Mouse (Mus musculus): ENCODE measurements around the gene Sobp.

The Sobp gene

GRCm38 (mm10) chr10:43174326-43175155, at the start of gene Sobp, which contains the start of gene 9030612E09Rik:
TSS of gene Sobp (minus strand) at chr10:43174530.
TSS of gene 9030612E09Rik (plus strand) at chr10:43174704.
- peak; percentile 78 to 82 for DNase-seq (ENCODE audit: low spot score in 2 of 2)

DNA sequence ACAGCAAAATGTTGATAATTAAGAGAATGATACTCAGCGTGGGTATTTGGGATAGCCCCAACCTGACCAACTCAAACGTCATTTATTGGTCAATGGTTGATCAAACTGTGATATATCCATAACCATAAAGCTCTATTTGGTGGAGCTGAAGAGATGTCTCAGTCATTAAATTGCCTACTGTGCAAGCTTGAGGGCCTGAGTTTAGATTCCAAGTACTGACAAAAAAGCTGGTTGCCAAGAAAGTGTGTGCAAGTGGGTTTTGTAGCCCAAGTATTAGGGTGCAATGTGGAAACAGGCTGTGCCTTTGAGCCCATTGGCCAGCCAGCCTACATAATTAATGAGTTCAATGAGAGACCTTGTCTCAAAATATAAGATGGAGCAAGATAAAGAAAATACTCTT, 49.1 kb upstream of the Sobp start:
- no peak for DNase-seq (ENCODE audit: low spot score in 2 of 2)

- DNase-seq (ENCODE audit: low spot score in 2 of 2) = no peak
These were observed 47.3 kb upstream of the Sobp start for GRCm38 (mm10) chr10:43221659-43222058.

DNA sequence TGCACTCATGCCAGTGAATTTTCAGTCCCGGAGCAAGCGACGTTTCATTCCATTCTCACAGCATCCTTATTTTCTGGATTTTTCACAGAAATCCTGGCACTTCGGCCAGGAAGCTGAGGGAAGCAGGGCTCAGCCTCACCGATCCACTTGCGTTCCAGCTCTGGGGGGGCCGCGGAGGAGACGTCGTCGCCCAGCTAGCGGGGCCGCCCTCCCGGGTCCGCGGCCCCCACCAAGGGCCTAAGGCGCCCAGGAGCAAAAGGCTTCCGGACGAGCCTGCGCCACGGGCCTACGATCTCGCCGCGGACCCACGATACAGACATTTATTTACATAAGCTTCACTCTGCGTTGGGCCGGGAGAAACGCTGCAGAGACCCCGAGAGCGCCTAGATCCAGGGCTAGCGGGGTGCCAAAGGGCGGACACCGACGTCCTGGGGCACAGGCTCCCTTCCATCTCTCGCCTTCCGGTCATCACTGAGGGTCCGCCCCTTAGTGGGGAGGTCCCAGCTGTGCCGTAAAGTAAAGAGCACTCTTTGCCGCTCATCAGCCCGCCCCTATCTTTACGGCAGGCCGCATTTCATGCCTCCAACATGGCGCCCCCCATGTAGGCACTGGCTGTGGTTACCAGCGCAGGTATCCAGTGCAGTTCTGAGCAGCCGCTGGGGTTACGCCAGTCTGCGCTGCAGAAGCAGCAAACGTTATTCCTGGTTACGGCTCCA, 46.7 kb upstream of the Sobp start, which contains the start of gene Pdss2:
TSS of gene Pdss2 (plus strand) at position 577 of the 716 bp plus-strand sequence.
- peak; percentile 94 to 95 for DNase-seq (ENCODE audit: low spot score in 2 of 2)

GRCm38 (mm10) chr10:43220479-43220878, 46.1 kb upstream of the Sobp start:
- peak in 1 of 2 experiments; percentile 18 for DNase-seq (ENCODE audit: low spot score in 2 of 2)

DNA sequence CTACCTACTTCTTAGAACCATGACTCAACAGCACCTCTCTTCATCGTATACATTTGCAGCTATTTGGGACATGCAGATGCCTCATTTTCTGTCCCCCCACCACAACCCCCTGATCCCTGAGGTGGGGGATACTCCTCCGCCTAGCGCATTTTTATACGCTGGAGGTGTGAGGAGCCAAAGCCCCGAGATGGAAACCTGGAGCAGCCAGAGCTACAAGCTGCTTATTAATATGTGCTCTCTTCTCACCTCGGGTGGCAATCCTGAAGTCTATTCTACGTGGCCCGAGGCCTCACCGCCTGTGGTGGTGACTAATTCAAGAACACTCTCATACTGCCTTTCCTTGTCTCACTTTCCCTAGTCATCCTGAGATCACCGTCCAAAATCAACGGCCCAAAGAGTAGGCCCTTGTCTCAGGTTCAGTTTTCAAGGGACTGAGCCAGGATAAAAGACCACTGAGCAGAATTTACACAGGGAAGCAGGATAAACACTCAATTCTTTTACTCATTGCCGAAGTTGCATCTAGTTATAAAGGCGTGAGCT, 43.1 kb upstream of the Sobp start:
- no peak for DNase-seq (ENCODE audit: low spot score in 2 of 2)

- no peak for DNase-seq (ENCODE audit: low spot score in 2 of 2)
These were observed 37.5 kb upstream of the Sobp start for GRCm38 (mm10) chr10:43211866-43212265.

DNA sequence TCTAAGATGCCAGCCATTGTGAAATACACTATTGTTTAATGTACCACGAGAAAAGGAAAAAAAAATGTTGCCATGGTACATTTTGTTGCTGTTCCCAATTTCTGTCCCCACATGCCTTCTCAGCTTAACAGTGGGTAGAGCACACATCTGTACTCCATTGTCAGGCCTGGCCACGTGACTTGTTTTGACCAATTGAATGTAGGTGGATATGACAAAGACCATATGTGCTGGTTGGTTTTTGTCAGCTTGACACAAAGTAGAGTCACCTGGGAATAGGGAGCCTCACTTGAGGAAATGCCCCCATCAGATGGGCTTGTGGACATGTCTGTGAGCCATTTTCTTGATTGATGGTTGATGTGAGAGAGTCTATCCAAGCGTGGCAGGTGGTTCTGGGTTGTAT, 29.5 kb upstream of the Sobp start:
- no peak for DNase-seq (ENCODE audit: low spot score in 2 of 2)

DNA sequence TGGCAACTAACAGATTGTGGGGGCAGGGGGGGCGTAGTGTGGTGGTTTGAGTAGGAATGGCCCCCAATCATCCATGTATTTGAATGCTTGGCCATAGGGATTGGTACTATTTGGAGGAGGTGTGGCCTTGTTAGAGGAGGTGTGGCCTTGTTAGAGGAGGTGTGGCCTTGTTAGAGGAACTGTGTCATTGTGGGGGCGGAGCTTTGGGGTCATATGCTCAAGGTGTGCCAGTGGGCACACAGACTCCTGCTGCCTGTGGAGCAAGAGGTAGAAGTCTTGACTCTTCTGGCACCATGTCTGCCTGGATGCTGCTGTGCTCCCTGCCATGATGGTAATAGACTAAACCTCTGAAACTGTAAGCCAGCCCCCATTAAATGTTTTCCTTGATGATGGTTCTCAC, 25.9 kb upstream of the Sobp start:
- DNase-seq (ENCODE audit: low spot score in 2 of 2) = no peak

- no peak for DNase-seq (ENCODE audit: low spot score in 2 of 2)
These were observed 6.1 kb upstream of the Sobp start for GRCm38 (mm10) chr10:43180313-43180912.

GRCm38 (mm10) chr10:43175156-43175601, 849 bp upstream of the Sobp start:
- peak; percentile 36 to 51 for DNase-seq (ENCODE audit: low spot score in 2 of 2)

- no peak for DNase-seq (ENCODE audit: low spot score in 2 of 2)
These were observed 453 bp downstream of the Sobp start for GRCm38 (mm10) chr10:43173828-43174325.

DNA sequence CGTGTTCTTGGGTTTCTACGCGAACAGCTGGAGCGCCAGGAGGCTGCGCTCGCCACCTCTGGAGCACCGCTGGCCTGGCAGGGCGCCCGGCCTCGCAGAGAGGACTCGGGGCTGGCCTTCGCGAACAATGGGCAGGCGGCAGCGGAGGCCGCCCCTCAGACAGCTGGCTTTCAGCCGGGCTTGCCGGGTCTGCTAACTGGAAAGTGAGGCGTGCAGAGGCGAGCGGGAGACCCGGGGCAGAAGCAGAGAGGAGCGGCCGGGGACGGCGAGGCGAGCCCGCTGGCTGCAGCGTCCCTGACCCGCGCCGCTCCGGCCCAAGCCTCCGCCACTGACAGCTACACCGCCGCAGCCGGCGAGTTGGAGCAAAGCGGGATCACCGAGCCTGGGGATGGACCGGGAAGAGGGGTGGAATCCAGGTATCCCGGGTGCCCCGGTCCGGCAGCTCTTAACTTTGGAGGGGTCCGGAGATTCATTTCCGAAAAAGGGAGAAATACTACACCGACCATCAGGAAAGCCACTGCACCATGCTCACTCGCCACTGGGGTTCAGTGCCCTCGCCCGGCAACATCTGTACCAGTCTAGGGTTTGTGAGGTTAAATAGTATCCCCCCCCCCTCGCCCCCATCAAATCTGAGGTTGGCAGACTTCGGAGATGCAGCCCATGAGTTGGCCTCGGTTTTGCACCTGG, 1.0 kb downstream of the Sobp start:
- no peak for DNase-seq (ENCODE audit: low spot score in 2 of 2)

DNA sequence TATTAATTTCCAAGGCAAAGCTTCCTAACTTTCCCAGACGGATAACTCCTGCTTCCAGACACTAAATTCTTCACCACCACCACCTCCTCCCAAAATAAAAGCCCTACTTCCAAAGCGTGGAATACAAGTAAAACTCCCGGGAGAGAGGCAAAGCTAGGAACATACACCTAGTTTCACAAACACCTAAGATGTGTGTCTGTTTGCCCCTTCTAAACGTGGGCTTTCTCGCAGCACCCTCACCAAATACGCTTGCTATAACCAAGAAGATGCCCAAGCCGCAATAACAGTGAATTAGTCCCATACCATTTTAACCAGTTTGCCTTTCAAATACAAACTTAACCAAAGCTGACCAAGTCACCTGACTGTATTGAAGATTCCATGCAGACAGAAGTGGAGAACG, 1.8 kb downstream of the Sobp start:
- no peak for DNase-seq (ENCODE audit: low spot score in 2 of 2)

- no peak for DNase-seq (ENCODE audit: low spot score in 2 of 2)
These were observed 2.3 kb downstream of the Sobp start for GRCm38 (mm10) chr10:43172066-43172465.

DNA sequence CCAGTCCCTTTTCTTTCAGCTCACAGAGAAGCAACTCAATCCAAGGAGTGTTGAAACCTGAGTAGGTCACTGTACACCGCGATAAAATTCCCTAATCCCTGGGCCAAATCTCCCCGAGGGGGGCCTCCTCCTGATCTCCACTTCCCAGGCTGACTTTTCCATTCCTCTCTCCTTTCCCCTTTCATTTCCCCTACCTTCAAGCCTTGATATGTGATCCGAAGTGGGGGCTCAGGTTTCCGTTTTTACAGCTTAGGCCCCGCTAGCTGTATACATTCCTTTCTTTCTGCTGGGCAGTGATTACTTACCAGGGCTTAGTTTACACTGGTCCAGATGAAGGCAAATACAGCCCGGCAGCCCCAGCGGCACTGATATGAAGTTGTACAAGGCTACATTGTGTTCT, 3.2 kb downstream of the Sobp start:
- DNase-seq (ENCODE audit: low spot score in 2 of 2) = no peak

DNA sequence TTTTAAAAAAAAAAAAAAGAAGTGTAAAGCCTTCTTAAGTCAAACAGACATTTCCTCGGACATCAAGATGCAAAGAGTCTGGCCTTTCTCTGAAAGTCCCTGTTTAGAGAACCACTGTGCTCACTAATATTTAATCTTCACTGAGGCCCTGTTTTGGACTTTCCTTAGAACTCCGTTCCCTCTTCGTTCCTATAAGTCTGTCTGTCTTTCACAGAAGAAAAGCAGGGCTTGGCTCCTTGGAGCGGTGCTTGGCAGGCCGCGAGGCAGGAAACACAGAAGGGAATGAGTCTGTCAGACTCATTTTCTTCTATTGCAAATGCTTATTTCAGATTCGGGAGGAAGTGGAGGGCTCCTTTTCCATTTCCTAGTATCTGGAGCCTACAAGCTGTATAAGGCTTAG, 5.5 kb downstream of the Sobp start:
- no peak for DNase-seq (ENCODE audit: low spot score in 2 of 2)

GRCm38 (mm10) chr10:43166817-43167216, 7.5 kb downstream of the Sobp start:
- no peak for DNase-seq (ENCODE audit: low spot score in 2 of 2)

- no peak for DNase-seq (ENCODE audit: low spot score in 2 of 2)
These were observed 8.2 kb downstream of the Sobp start for GRCm38 (mm10) chr10:43166146-43166545.

DNA sequence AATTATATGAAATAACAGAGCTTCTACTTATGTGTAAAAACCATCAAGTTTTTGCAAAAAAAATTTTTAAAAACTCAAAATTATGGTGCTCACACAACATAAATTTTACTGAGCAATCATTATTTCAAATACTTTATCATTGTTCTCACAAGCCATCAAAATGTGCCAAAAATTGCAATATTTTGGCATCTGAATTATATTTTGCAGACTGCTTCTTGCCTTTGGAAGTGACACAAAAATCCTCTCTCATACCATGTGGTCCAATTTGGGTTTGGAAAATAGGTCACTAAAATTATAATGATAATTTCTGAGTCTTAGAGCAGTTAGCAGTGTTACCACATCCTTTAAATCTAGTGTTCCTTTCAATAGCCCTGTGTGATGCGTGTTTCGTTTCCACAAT, 9.9 kb downstream of the Sobp start:
- no peak for DNase-seq (ENCODE audit: low spot score in 2 of 2)

DNA sequence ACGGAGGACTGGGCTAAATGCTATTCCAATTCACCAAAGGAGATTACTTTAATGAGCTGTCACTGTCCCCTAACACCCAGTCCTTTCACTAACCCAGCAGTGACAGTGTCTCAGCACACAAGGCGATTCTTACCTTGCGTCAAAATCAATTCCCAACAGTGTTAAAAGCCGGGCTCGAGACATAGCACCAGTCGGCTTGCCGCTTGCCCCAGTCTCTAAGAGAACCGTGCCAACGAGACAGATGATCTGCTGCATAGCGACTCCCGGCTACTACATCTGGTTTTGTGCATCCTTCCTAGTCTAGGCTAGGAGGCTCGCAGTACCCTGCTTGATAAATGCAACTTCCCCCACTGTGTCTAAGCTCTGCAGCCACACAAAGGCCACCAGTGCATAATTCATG, 12.0 kb downstream of the Sobp start:
- DNase-seq (ENCODE audit: low spot score in 2 of 2) = no peak
